Mouse (Mus musculus) C2C12 (cell line): ENCODE results near the gene Clstn2. TPM values are rescaled to one million over a fixed set of nuclear protein-coding genes. Genes with fewer than 3 reads are reported as not detected.

Experiments
- H3K27me3 ChIP-seq: one replicate; pipeline ENCODE4 v1.6.1; 2011; ENCODE audit not compliant: control insufficient read depth, insufficient read depth, insufficient read length
- H3K36me3 ChIP-seq: one replicate; pipeline ENCODE4 v1.6.1; 2011; ENCODE audit not compliant: control insufficient read depth, insufficient read depth
- H3K4me3 ChIP-seq: one replicate; pipeline ENCODE4 v1.5.1; 2011; ENCODE audit warnings: mild to moderate bottlenecking, control low read depth; ENCODE audit not compliant: poor library complexity, insufficient read depth, severe bottlenecking
- H3K79me2 ChIP-seq: one replicate; pipeline ENCODE4 v1.6.1; 2011; ENCODE audit not compliant: control insufficient read depth, insufficient read depth
- H3K79me3 ChIP-seq: one replicate; pipeline ENCODE4 v1.6.1; 2011; ENCODE audit warnings: low read depth, control low read depth
- H3ac ChIP-seq: one replicate; pipeline ENCODE3; 2011; ENCODE audit warnings: low read depth; ENCODE audit not compliant: control insufficient read depth, insufficient read length
- CEBPB ChIP-seq: IDR thresholded peaks from one replicate; pipeline ENCODE4 v1.6.1; 2011; ENCODE audit warnings: low read depth, mild to moderate bottlenecking, control low read depth, moderate library complexity
- CTCF ChIP-seq: IDR thresholded peaks from one replicate; pipeline ENCODE4 v1.5.1; 2011; ENCODE audit not compliant: control insufficient read depth, insufficient read depth, insufficient read length
- FOSL1 ChIP-seq: IDR thresholded peaks from one replicate; pipeline ENCODE4 v1.8.0; 2011; ENCODE audit warnings: mild to moderate bottlenecking, low read length; ENCODE audit not compliant: poor library complexity, insufficient read depth, severe bottlenecking
- MAX ChIP-seq: IDR thresholded peaks from one replicate; pipeline ENCODE4 v1.6.1; 2011; ENCODE audit warnings: mild to moderate bottlenecking, control low read depth
- MYOD1 ChIP-seq: IDR thresholded peaks from one replicate; pipeline ENCODE4 v1.6.1; 2011; ENCODE audit warnings: low read depth; ENCODE audit not compliant: control insufficient read depth, insufficient read length
- MYOG ChIP-seq: IDR thresholded peaks from one replicate; pipeline ENCODE4 v1.6.1; 2011; ENCODE audit not compliant: control insufficient read depth, insufficient read length; ENCODE audit errors: extremely low read depth
- USF1 ChIP-seq: IDR thresholded peaks from one replicate; pipeline ENCODE4 v1.6.1; 2011; ENCODE audit warnings: low read depth, mild to moderate bottlenecking, control low read depth, moderate library complexity
- polyA plus RNA-seq: library from polyadenylated mRNA; unstranded; fragments of >200 nt; fragmentation: generic; extraction: Trizol; gene quantifications from one replicate; pipeline ENCODE4 v1.2.1, GENCODE M21; 2012; ENCODE audit warnings: missing spikeins

Gene Clstn2
- polyA plus RNA-seq, 1 experiment, result 0.01 TPM

DNA sequence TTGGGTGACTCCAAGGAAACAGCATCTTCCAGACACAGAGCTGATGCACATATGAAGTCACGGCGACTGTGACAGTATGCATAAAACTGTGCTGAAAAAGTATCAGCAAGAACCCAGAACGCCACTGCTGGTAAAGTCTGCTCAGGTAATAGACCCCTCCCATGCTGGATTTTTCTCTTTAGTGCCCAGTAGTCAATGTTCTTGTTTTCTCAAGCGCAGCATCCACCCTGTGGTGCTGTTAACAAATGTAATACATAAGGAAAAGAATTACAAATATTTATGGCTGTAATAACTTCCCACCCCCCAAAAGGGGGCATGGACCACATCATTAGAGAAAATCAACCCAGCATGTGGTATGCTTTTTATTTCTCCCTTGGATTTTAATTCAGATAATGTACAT lies 372.0 kb downstream of the Clstn2 start:
- H3K27me3 ChIP-seq, result no peaks in the 10 kb centered on the region
- H3K36me3 ChIP-seq, result no peaks in the 10 kb centered on the region
- no peak overlapping the region for H3K4me3 ChIP-seq
- H3K79me3 ChIP-seq, result no peaks in the 10 kb centered on the region
- H3K79me2 ChIP-seq, result no peaks in the 10 kb centered on the region
- no peak overlapping the region for H3ac ChIP-seq
- TF ChIP-seq MAX (no peak), MYOD1 (no peak), CEBPB (no peak), MYOG (no peak), USF1 (no peak), FOSL1 (no peak), CTCF (no peak)

- Histone ChIP-seq H3K27me3 (no peaks in the 10 kb centered on the region), H3ac (no peak overlapping the region), H3K36me3 (no peaks in the 10 kb centered on the region), H3K4me3 (no peak overlapping the region), H3K79me3 (no peaks in the 10 kb centered on the region), H3K79me2 (no peaks in the 10 kb centered on the region)
- TF ChIP-seq FOSL1 (no peak), USF1 (no peak), MAX (no peak), CTCF (no peak), CEBPB (no peak)
Observed at GRCm38 (mm10) chr9:97658736-97659135, 374.2 kb downstream of the Clstn2 start.

- Histone ChIP-seq H3K79me3 (no peaks in the 10 kb centered on the region), H3K4me3 (no peak overlapping the region), H3ac (no peak overlapping the region)
Observed at GRCm38 (mm10) chr9:97648409-97648808, 384.6 kb downstream of the Clstn2 start.

DNA sequence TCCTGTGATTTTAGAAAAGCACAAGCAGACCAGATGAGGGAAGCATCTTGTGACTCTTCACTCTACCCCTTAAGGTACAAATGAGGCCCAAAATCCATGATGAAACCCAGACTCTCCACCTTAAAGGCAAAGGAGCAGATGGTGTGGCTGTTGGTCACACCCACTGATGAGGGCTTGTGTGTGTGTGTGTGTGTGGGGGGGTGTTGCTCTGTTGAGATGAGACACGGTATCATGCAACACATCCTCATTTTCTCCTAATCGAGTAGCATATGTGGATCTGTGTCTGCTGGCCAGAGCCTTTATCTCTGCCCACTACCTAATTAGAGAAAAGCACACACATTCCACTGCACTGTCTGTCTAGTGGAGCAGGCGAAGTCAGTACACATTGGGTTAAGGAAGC lies 387.2 kb downstream of the Clstn2 start:
- Histone ChIP-seq H3K4me3 (no peak overlapping the region), H3K79me3 (no peaks in the 10 kb centered on the region), H3K27me3 (no peaks in the 10 kb centered on the region), H3K79me2 (no peaks in the 10 kb centered on the region), H3ac (no peak overlapping the region), H3K36me3 (no peaks in the 10 kb centered on the region)
- TF ChIP-seq USF1 (no peak), MYOG (no peak), FOSL1 (no peak), CTCF (no peak), MYOD1 (no peak), CEBPB (no peak), MAX (no peak)

More at GRCm38 (mm10) chr9:97648409-97648808, 384.6 kb downstream of the Clstn2 start:
- no peak for TF ChIP-seq MAX
- no peak for TF ChIP-seq CTCF
- no peak for TF ChIP-seq FOSL1
- TF ChIP-seq CEBPB, result no peak
- TF ChIP-seq MYOG, result no peak
- no peak for TF ChIP-seq USF1
- no peak for TF ChIP-seq MYOD1
- no peaks in the 10 kb centered on the region for H3K27me3 ChIP-seq
- no peaks in the 10 kb centered on the region for H3K36me3 ChIP-seq
- no peaks in the 10 kb centered on the region for H3K79me2 ChIP-seq

GRCm38 (mm10) chr9:97642396-97642795 lies 390.6 kb downstream of the Clstn2 start:
- H3ac ChIP-seq, result no peak overlapping the region
- no peaks in the 10 kb centered on the region for H3K79me2 ChIP-seq
- H3K79me3 ChIP-seq, result no peaks in the 10 kb centered on the region
- H3K4me3 ChIP-seq, result no peak overlapping the region
- no peaks in the 10 kb centered on the region for H3K36me3 ChIP-seq
- H3K27me3 ChIP-seq, result no peaks in the 10 kb centered on the region
- no peak for TF ChIP-seq MAX
- TF ChIP-seq CTCF, result no peak
- no peak for TF ChIP-seq USF1
- no peak for TF ChIP-seq MYOD1

GRCm38 (mm10) chr9:97639967-97640549 lies 392.9 kb downstream of the Clstn2 start:
- H3K36me3 ChIP-seq, result no peaks in the 10 kb centered on the region
- TF ChIP-seq CEBPB (no peak), MYOD1 (no peak)
- H3K4me3 ChIP-seq, result no peak overlapping the region
- H3K79me2 ChIP-seq, result no peaks in the 10 kb centered on the region
- H3K27me3 ChIP-seq, result no peaks in the 10 kb centered on the region
- no peaks in the 10 kb centered on the region for H3K79me3 ChIP-seq
- no peak overlapping the region for H3ac ChIP-seq
